Mouse (Mus musculus) embryonic facial prominence, embryonic 14.5 days (tissue): ENCODE measurements around the gene Rab34. TPM values are rescaled to one million over a fixed set of nuclear protein-coding genes. Genes with fewer than 3 reads are reported as not detected.

ENCODE experiments used
- ATAC-seq: fragments of 200-750 bp; cut with Nextera tagmentation; 2 replicates; pipeline ENCODE4 v1.8.0; 2017; ENCODE audit warnings: low read depth, moderate number of reproducible peaks, moderate TSS enrichment
- DNase-seq: peaks from one replicate; pipeline ENCODE4 v3.0.0-alpha.2; 2015; ENCODE audit warnings: low spot score
- H3K27ac ChIP-seq: fragments of 300-500 bp; sonication (generic); replicated peaks from 2 replicates; pipeline ENCODE4 v1.5.1; 2014; ENCODE audit warnings: low read depth, mild to moderate bottlenecking, low read length, moderate library complexity
- H3K27me3 ChIP-seq: fragments of 300-500 bp; sonication (generic); replicated peaks from 2 replicates; pipeline ENCODE4 v1.6.1; 2014; ENCODE audit warnings: low read length; ENCODE audit not compliant: control insufficient read depth, insufficient read depth
- H3K36me3 ChIP-seq: fragments of 300-500 bp; sonication (generic); 2 replicates; pipeline ENCODE4 v1.6.1; 2014; ENCODE audit warnings: low read length, mixed read lengths; ENCODE audit not compliant: control insufficient read depth, insufficient read depth
- H3K4me1 ChIP-seq: fragments of 300-500 bp; sonication (generic); 2 replicates; pipeline ENCODE4 v1.6.1; 2014; ENCODE audit warnings: antibody characterized with exemption, low read length; ENCODE audit not compliant: control insufficient read depth, insufficient read depth
- H3K4me2 ChIP-seq: fragments of 300-500 bp; sonication (generic); 2 replicates; pipeline ENCODE4 v1.6.1; 2014; ENCODE audit warnings: low read depth, mild to moderate bottlenecking, low read length, moderate library complexity, mixed read lengths
- H3K4me3 ChIP-seq: fragments of 300-500 bp; sonication (generic); 2 replicates; pipeline ENCODE4 v1.5.1; 2014; ENCODE audit warnings: low read depth, mild to moderate bottlenecking, low read length
- H3K9ac ChIP-seq: fragments of 300-500 bp; sonication (generic); 2 replicates; pipeline ENCODE4 v1.6.1; 2014; ENCODE audit warnings: low read depth, mild to moderate bottlenecking, low read length, moderate library complexity, mixed read lengths
- H3K9me3 ChIP-seq: fragments of 300-500 bp; sonication (generic); 2 replicates; pipeline ENCODE4 v1.6.1; 2016; ENCODE audit warnings: low read length; ENCODE audit not compliant: control insufficient read depth
- WGBS: fragments of 180-500 bp; shearing (Covaris S2); extraction: QIAGEN DNeasy Blood & Tissue Kit; methylation state at CpG from one replicate; pipeline ENCODE4 v1.1.7; 2014; 5-methylcytosine and 5-hydroxymethylcytosine counted together
- polyA plus RNA-seq: library from polyadenylated mRNA; unstranded; fragments of >200 nt; fragmentation: Nextera tagmentation; extraction: Ambion mirVana; gene quantifications from 2 replicates; pipeline ENCODE4 v1.2.1, GENCODE M21; 2014

The Rab34 gene
- polyA plus RNA-seq, 1 experiment from 2014 or later: 136 TPM

- Histone ChIP-seq H3K4me1 (peaks cover 20% of the 10 kb centered on the region), H3K27me3 (no peaks in the 10 kb centered on the region), H3K9ac (peak overlapping the region; percentile 98), H3K4me2 (peak overlapping the region; percentile 77), H3K27ac (peak overlapping the region; percentile 97), H3K4me3 (peak overlapping the region; percentile 100), H3K9me3 (no peaks in the 10 kb centered on the region), H3K36me3 (peaks cover 42% of the 10 kb centered on the region)
- no peak for DNase-seq
- ATAC-seq: no peak
- 40% methylated on average over 2 of the region's 2 CpGs for WGBS
These were observed 25.2 kb upstream of the Rab34 start for GRCm38 (mm10) chr11:78163045-78163444.

GRCm38 (mm10) chr11:78163681-78164603 lies 24.3 kb upstream of the Rab34 start:
- Histone ChIP-seq H3K4me2 (peak overlapping the region; percentile 77), H3K36me3 (peaks cover 33% of the 10 kb centered on the region), H3K27me3 (no peaks in the 10 kb centered on the region), H3K9me3 (no peaks in the 10 kb centered on the region), H3K4me3 (peak overlapping the region; percentile 100), H3K4me1 (peaks cover 20% of the 10 kb centered on the region), H3K27ac (peak overlapping the region; percentile 97), H3K9ac (peak overlapping the region; percentile 98)
- peak; percentile 94 for DNase-seq
- peak; percentile 65 for ATAC-seq
- WGBS: under 1% methylated on average over 17 of the region's 22 CpGs

- Histone ChIP-seq H3K9me3 (no peaks in the 10 kb centered on the region), H3K36me3 (peaks cover 27% of the 10 kb centered on the region), H3K27me3 (no peaks in the 10 kb centered on the region), H3K4me2 (peak overlapping the region; percentile 77), H3K27ac (peak overlapping the region; percentile 97), H3K4me3 (peak overlapping the region; percentile 100), H3K4me1 (peaks cover 20% of the 10 kb centered on the region), H3K9ac (peak overlapping the region; percentile 98)
- no peak for DNase-seq
- no peak for ATAC-seq
- WGBS: under 1% methylated on average over 14 of the region's 14 CpGs
These were observed 23.7 kb upstream of the Rab34 start for GRCm38 (mm10) chr11:78164604-78164923.

GRCm38 (mm10) chr11:78164924-78165760 lies 23.1 kb upstream of the Rab34 start, which contains the start of gene Traf4:
Gene Traf4 (minus strand): TSS chr11:78165589.
- Histone ChIP-seq H3K27ac (peak within 1 kb of the TSS; percentile 97), H3K27me3 (no peaks in the 10 kb centered on the region), H3K9me3 (no peaks in the 10 kb centered on the region), H3K9ac (peak within 1 kb of the TSS; percentile 98), H3K4me1 (peaks cover 20% of the 10 kb centered on the region), H3K4me2 (peak within 1 kb of the TSS; percentile 77), H3K36me3 (peaks cover 21% of the 10 kb centered on the region), H3K4me3 (peak within 1 kb of the TSS; percentile 100)
- under 1% methylated on average over 36 of the region's 78 CpGs for WGBS
- ATAC-seq: peak; percentile 85
- peak; percentile 94 for DNase-seq

- H3K4me2 ChIP-seq: peak overlapping the region; percentile 77
- DNase-seq (peak; percentile 73), ATAC-seq (peak; percentile 24)
- no peaks in the 10 kb centered on the region for H3K9me3 ChIP-seq
- 1% methylated on average over 7 of the region's 16 CpGs for WGBS
- H3K9ac ChIP-seq: peak overlapping the region; percentile 98
- peaks cover 20% of the 10 kb centered on the region for H3K4me1 ChIP-seq
- H3K27me3 ChIP-seq: no peaks in the 10 kb centered on the region
- peak overlapping the region; percentile 100 for H3K4me3 ChIP-seq
- H3K27ac ChIP-seq: peak overlapping the region; percentile 97
- H3K36me3 ChIP-seq: peaks cover 15% of the 10 kb centered on the region
These were observed 22.5 kb upstream of the Rab34 start for GRCm38 (mm10) chr11:78165761-78166109.

GRCm38 (mm10) chr11:78166161-78166560 lies 22.1 kb upstream of the Rab34 start:
- DNase-seq (no peak), ATAC-seq (no peak)
- H3K4me3 ChIP-seq: peak overlapping the region; percentile 100
- no peak overlapping the region; the same call in 1 of the 2 replicates for H3K9ac ChIP-seq
- H3K4me2 ChIP-seq: peak overlapping the region; percentile 77
- H3K36me3 ChIP-seq: peaks cover 11% of the 10 kb centered on the region
- 36% methylated on average over 4 of the region's 4 CpGs for WGBS
- H3K4me1 ChIP-seq: peaks cover 20% of the 10 kb centered on the region
- no peaks in the 10 kb centered on the region for H3K9me3 ChIP-seq
- no peaks in the 10 kb centered on the region for H3K27me3 ChIP-seq
- H3K27ac ChIP-seq: peak overlapping the region; percentile 97

GRCm38 (mm10) chr11:78166640-78167039 lies 21.6 kb upstream of the Rab34 start:
- WGBS: 61% methylated on average over 6 of the region's 6 CpGs
- Histone ChIP-seq H3K27ac (no peak overlapping the region), H3K9ac (no peak overlapping the region)

GRCm38 (mm10) chr11:78167257-78167959 lies 20.8 kb upstream of the Rab34 start:
- H3K4me3 ChIP-seq: no peak overlapping the region
- 86% methylated on average over 13 of the region's 14 CpGs for WGBS
- no peak overlapping the region for H3K9ac ChIP-seq
- no peak overlapping the region for H3K27ac ChIP-seq
- H3K9me3 ChIP-seq: no peaks in the 10 kb centered on the region
- H3K4me2 ChIP-seq: no peak overlapping the region
- H3K4me1 ChIP-seq: peaks cover 15% of the 10 kb centered on the region
- ATAC-seq (no peak), DNase-seq (no peak)
- no peaks in the 10 kb centered on the region for H3K27me3 ChIP-seq
- peaks cover under 1% of the 10 kb centered on the region; the same call in 1 of the 2 replicates for H3K36me3 ChIP-seq

More at GRCm38 (mm10) chr11:78166640-78167039, 21.6 kb upstream of the Rab34 start:
- no peak for DNase-seq
- Histone ChIP-seq H3K4me2 (no peak overlapping the region), H3K4me3 (no peak overlapping the region), H3K36me3 (peaks cover 8% of the 10 kb centered on the region; the same call in 1 of the 2 replicates), H3K27me3 (no peaks in the 10 kb centered on the region), H3K4me1 (peaks cover 20% of the 10 kb centered on the region), H3K9me3 (no peaks in the 10 kb centered on the region)
- no peak for ATAC-seq
